Mouse (Mus musculus) MEL (cell line): ENCODE data around the gene Tnfsfm13. TPM values are rescaled to one million over a fixed set of nuclear protein-coding genes. Genes with fewer than 3 reads are reported as not detected.

ENCODE experiments used
- DNase-seq: peaks from one replicate; pipeline ENCODE4 v3.0.0; 2011; ENCODE audit warnings: low read depth, low spot score
- H3K27ac ChIP-seq: 2 replicates; pipeline ENCODE4 v1.5.1; 2012; ENCODE audit warnings: low read depth, mild to moderate bottlenecking, control low read depth, low read length, moderate library complexity; ENCODE audit not compliant: control insufficient read depth
- H3K27me3 ChIP-seq, 2 experiments: fragments of 150-350 bp in 1 of 2; sonication (generic) in 1 of 2; 2 replicates each; pipeline ENCODE4 v1.6.1; 2012; ENCODE audit warnings: low read length in 2 of 2, mild to moderate bottlenecking in 2 of 2, improper control_type of control experiment in 1 of 2, moderate library complexity in 1 of 2; ENCODE audit not compliant: insufficient read depth in 2 of 2, control insufficient read depth in 1 of 2
- H3K36me3 ChIP-seq, 2 experiments: 2 replicates each; pipeline ENCODE4 v1.6.1; 2012 to 2014; ENCODE audit warnings: low read length in 2 of 2, improper control_type of control experiment in 1 of 2, inconsistent platforms in 1 of 2, mild to moderate bottlenecking in 1 of 2; ENCODE audit not compliant: insufficient read depth in 2 of 2, control insufficient read depth in 1 of 2
- H3K4me1 ChIP-seq, 2 experiments: fragments of 150-350 bp in 1 of 2; sonication (generic) in 1 of 2; 2 replicates each; pipeline ENCODE4 v1.6.1; 2012; ENCODE audit warnings: low read length in 2 of 2, improper control_type of control experiment in 1 of 2, mild to moderate bottlenecking in 1 of 2; ENCODE audit not compliant: insufficient read depth in 2 of 2, control insufficient read depth in 1 of 2
- H3K4me3 ChIP-seq, 2 experiments: fragments of 150-350 bp in 1 of 2; sonication (generic) in 1 of 2; 2 replicates each; pipeline ENCODE4 v1.5.1; 2012; ENCODE audit warnings: low read depth in 2 of 2, low read length in 2 of 2, mild to moderate bottlenecking in 2 of 2, moderate library complexity in 2 of 2, control low read depth in 1 of 2, improper control_type of control experiment in 1 of 2; ENCODE audit not compliant: control insufficient read depth in 1 of 2, insufficient read depth in 1 of 2
- H3K79me2 ChIP-seq: 2 replicates; pipeline ENCODE4 v1.6.1; 2012; ENCODE audit warnings: mild to moderate bottlenecking, low read length, moderate library complexity; ENCODE audit not compliant: control insufficient read depth, poor library complexity, insufficient read depth
- H3K9ac ChIP-seq: 2 replicates; pipeline ENCODE4 v1.6.1; 2012; ENCODE audit warnings: low read depth, mild to moderate bottlenecking, control low read depth, low read length, moderate library complexity; ENCODE audit not compliant: control insufficient read depth, poor library complexity, severe bottlenecking
- H3K9me3 ChIP-seq: fragments of 150-350 bp; sonication (generic); replicated peaks from 2 replicates; pipeline ENCODE4 v1.6.1; 2012; ENCODE audit warnings: mild to moderate bottlenecking, low read length, improper control_type of control experiment, moderate library complexity; ENCODE audit not compliant: insufficient read depth
- CHD1 ChIP-seq: IDR thresholded peaks from 2 replicates; pipeline ENCODE4 v1.6.1; 2012; ENCODE audit warnings: low read depth, mild to moderate bottlenecking, inconsistent platforms, low read length, improper control_type of control experiment
- CTCF ChIP-seq, 3 experiments: IDR thresholded peaks in 2 of 3; conservative IDR thresholded peaks in 1 of 3; 2 replicates each; pipeline ENCODE4 v1.5.1; 2011 to 2012; ENCODE audit warnings: low read length in 3 of 3, low read depth in 2 of 3, mild to moderate bottlenecking in 2 of 3, improper control_type of control experiment in 1 of 3, inconsistent platforms in 1 of 3, mixed read lengths in 1 of 3, moderate library complexity in 1 of 3; ENCODE audit not compliant: control insufficient read depth in 1 of 3, insufficient read depth in 1 of 3, poor library complexity in 1 of 3, severe bottlenecking in 1 of 3
- E2F4 ChIP-seq: IDR thresholded peaks from 2 replicates; pipeline ENCODE4 v1.6.1; 2011; ENCODE audit warnings: low read depth, low read length, improper control_type of control experiment, borderline replicate concordance
- EP300 ChIP-seq, 2 experiments: IDR thresholded peaks; 2 replicates each; pipeline ENCODE4 v1.6.1; 2011; ENCODE audit warnings: improper control_type of control experiment in 2 of 2, low read length in 2 of 2, low read depth in 1 of 2, mild to moderate bottlenecking in 1 of 2
- ETS1 ChIP-seq: IDR thresholded peaks from 2 replicates; pipeline ENCODE4 v1.6.1; 2012; ENCODE audit warnings: low read depth, mild to moderate bottlenecking, inconsistent platforms, low read length, improper control_type of control experiment, moderate library complexity
- GABPA ChIP-seq: IDR thresholded peaks from 2 replicates; pipeline ENCODE4 v1.6.1; 2012; ENCODE audit warnings: low read depth, mild to moderate bottlenecking, inconsistent platforms, low read length, improper control_type of control experiment, moderate library complexity
- GATA1 ChIP-seq: IDR thresholded peaks from 2 replicates; pipeline ENCODE4 v1.6.1; 2011; ENCODE audit warnings: low read depth, low read length, improper control_type of control experiment
- KAT2A ChIP-seq: conservative IDR thresholded peaks from 2 replicates; pipeline ENCODE4 v1.6.1; 2012; ENCODE audit warnings: low read depth, low read length, improper control_type of control experiment, inconsistent platforms
- MAX ChIP-seq: IDR thresholded peaks from 2 replicates; pipeline ENCODE4 v1.6.1; 2011; ENCODE audit warnings: low read length, improper control_type of control experiment
- MEF2A ChIP-seq: IDR thresholded peaks from 2 replicates; pipeline ENCODE4 v1.6.1; 2014; ENCODE audit warnings: low read depth, mild to moderate bottlenecking, inconsistent platforms, low read length, improper control_type of control experiment; ENCODE audit not compliant: poor library complexity, insufficient replicate concordance, severe bottlenecking; ENCODE audit errors: extremely low read depth
- MXI1 ChIP-seq: IDR thresholded peaks from 2 replicates; pipeline ENCODE4 v1.6.1; 2011; ENCODE audit warnings: mild to moderate bottlenecking, low read depth, low read length, improper control_type of control experiment
- MYC ChIP-seq: IDR thresholded peaks from 2 replicates; pipeline ENCODE4 v1.6.1; 2011; ENCODE audit warnings: low read depth, mild to moderate bottlenecking, low read length, improper control_type of control experiment, moderate library complexity
- NELFE ChIP-seq: IDR thresholded peaks from 2 replicates; pipeline ENCODE4 v1.6.1; 2011; ENCODE audit warnings: low read depth, low read length, improper control_type of control experiment
- NRF1 ChIP-seq: IDR thresholded peaks from 2 replicates; pipeline ENCODE4 v1.6.1; 2014; ENCODE audit warnings: low read depth, mild to moderate bottlenecking, inconsistent platforms, low read length, improper control_type of control experiment, moderate library complexity; ENCODE audit not compliant: poor library complexity, insufficient read depth, severe bottlenecking
- POLR2A ChIP-seq, 2 experiments: IDR thresholded peaks; 2 replicates each; pipeline ENCODE4 v1.6.1; 2011 to 2012; ENCODE audit warnings: low read length in 2 of 2, mild to moderate bottlenecking in 2 of 2, control low read depth in 1 of 2, improper control_type of control experiment in 1 of 2, low read depth in 1 of 2, moderate library complexity in 1 of 2; ENCODE audit not compliant: control insufficient read depth in 1 of 2, insufficient read depth in 1 of 2, poor library complexity in 1 of 2
- POLR2AphosphoS2 ChIP-seq: IDR thresholded peaks from 2 replicates; pipeline ENCODE4 v1.6.1; 2011; ENCODE audit warnings: low read length, improper control_type of control experiment
- RAD21 ChIP-seq: IDR thresholded peaks from 2 replicates; pipeline ENCODE4 v1.6.1; 2011; ENCODE audit warnings: mild to moderate bottlenecking, low read depth, low read length, improper control_type of control experiment
- RCOR1 ChIP-seq: IDR thresholded peaks from 2 replicates; pipeline ENCODE4 v1.6.1; 2012; ENCODE audit warnings: low read depth, mild to moderate bottlenecking, inconsistent platforms, low read length, improper control_type of control experiment
- SIN3A ChIP-seq: IDR thresholded peaks from 2 replicates; pipeline ENCODE4 v1.6.1; 2012; ENCODE audit warnings: low read length, improper control_type of control experiment, inconsistent platforms
- TAL1 ChIP-seq: IDR thresholded peaks from 2 replicates; pipeline ENCODE4 v1.6.1; 2012; ENCODE audit warnings: mild to moderate bottlenecking, inconsistent platforms, low read length, moderate library complexity, mixed read lengths
- TBP ChIP-seq: IDR thresholded peaks from 2 replicates; pipeline ENCODE4 v1.8.0; 2011; ENCODE audit warnings: low read depth, low read length, improper control_type of control experiment
- TCF12 ChIP-seq: IDR thresholded peaks from 2 replicates; pipeline ENCODE4 v1.6.1; 2014; ENCODE audit warnings: low read depth, mild to moderate bottlenecking, inconsistent platforms, low read length, improper control_type of control experiment, moderate library complexity
- UBTF ChIP-seq: IDR thresholded peaks from 2 replicates; pipeline ENCODE4 v1.6.1; 2012; ENCODE audit warnings: low read depth, mild to moderate bottlenecking, inconsistent platforms, low read length, improper control_type of control experiment, moderate library complexity, borderline replicate concordance; ENCODE audit not compliant: insufficient read depth
- USF2 ChIP-seq, 2 experiments: IDR thresholded peaks; 2 replicates each; pipeline ENCODE4 v1.6.1; 2011 to 2012; ENCODE audit warnings: improper control_type of control experiment in 2 of 2, low read length in 2 of 2, borderline replicate concordance in 1 of 2, inconsistent platforms in 1 of 2, low read depth in 1 of 2, mild to moderate bottlenecking in 1 of 2; ENCODE audit not compliant: insufficient read depth in 1 of 2
- ZKSCAN1 ChIP-seq: IDR thresholded peaks from 2 replicates; pipeline ENCODE4 v1.6.1; 2012; ENCODE audit warnings: low read depth, mild to moderate bottlenecking, inconsistent platforms, low read length, improper control_type of control experiment, moderate library complexity
- ZMIZ1 ChIP-seq: IDR thresholded peaks from 2 replicates; pipeline ENCODE4 v1.6.1; 2012; ENCODE audit warnings: low read depth, mild to moderate bottlenecking, inconsistent platforms, low read length, improper control_type of control experiment, moderate library complexity
- polyA plus RNA-seq, 2 experiments: library from polyadenylated mRNA; stranded (reverse) in 1 of 2; unstranded in 1 of 2; fragments of >175 nt in 1 of 2; fragments of >200 nt in 1 of 2; gene quantifications; 2 replicates each; pipeline versions ENCODE4 v1.2.1 to v1.2.4; 2012; ENCODE audit warnings: low replicate concordance in 2 of 2, low read depth in 1 of 2; ENCODE audit not compliant: insufficient read length in 2 of 2, insufficient read depth in 1 of 2, missing spikeins in 1 of 2
- total RNA-seq: library from RNA; depleted of rRNA; stranded (reverse); fragments of 300-350 nt; gene quantifications from 2 replicates; pipeline ENCODE4 v1.2.3, GENCODE M21; 2012

Gene Tnfsfm13
- total and polyA plus RNA-seq, 3 experiments, result not detected

- TF ChIP-seq UBTF (0 out of 2 replicates have a peak, but pooled peaks have one; percentile 31), TBP (peak; percentile 73; the same call in 1 of the 2 replicates), GATA1 (no peak), USF2 (IDR thresholded peaks at IDR 0.05; ENCODE audit: borderline replicate concordance in 1 of 2, insufficient read depth in 1 of 2, low read depth in 1 of 2, low read length in 2 of 2) (no peak), NELFE (peak; percentile 68), RCOR1 (0 out of 2 replicates have a peak, but pooled peaks have one; percentile 61)
Measured at GRCm38 (mm10) chr11:69670786-69671725, 24.8 kb downstream of the Tnfsfm13 start (continued).

GRCm38 (mm10) chr11:69666665-69667005, 29.3 kb downstream of the Tnfsfm13 start:
- Histone ChIP-seq H3K4me3 (no peak overlapping the region), H3K36me3 (peaks cover 13 to 29% of the 10 kb centered on the region in 2 experiments), H3K9ac (no peak overlapping the region), H3K9me3 (no peaks in the 10 kb centered on the region), H3K27me3 (no peaks in the 10 kb centered on the region), H3K4me1 (peaks cover under 1 to 26% of the 10 kb centered on the region in 2 experiments), H3K27ac (no peak overlapping the region), H3K79me2 (peaks cover 39% of the 10 kb centered on the region)
- DNase-seq, result peak; percentile 64
- TF ChIP-seq SIN3A (no peak), E2F4 (no peak), RAD21 (no peak), MXI1 (no peak), MEF2A (no peak)

GRCm38 (mm10) chr11:69665961-69666664, 29.8 kb downstream of the Tnfsfm13 start, which contains the start of gene Cd68:
TSS of gene Cd68 (minus strand) at chr11:69666153.
- no peaks in the 10 kb centered on the region for H3K9me3 ChIP-seq
- TF ChIP-seq ZMIZ1 (peak; percentile 98), MXI1 (no peak), GABPA (no peak), MAX (peak; percentile 41), ZKSCAN1 (no peak), KAT2A (no peak), TAL1 (no peak), POLR2AphosphoS2 (peak; percentile 100), CTCF (IDR thresholded peaks at IDR 0.05 in 2 of 3, conservative IDR thresholded peaks at IDR 0.05 in 1 of 3; ENCODE audit: control insufficient read depth in 1 of 3, insufficient read depth in 1 of 3, low read depth in 2 of 3, low read length in 3 of 3, poor library complexity in 1 of 3, severe bottlenecking in 1 of 3) (no peak), TCF12 (0 out of 2 replicates have a peak, but pooled peaks have one; percentile 3), POLR2A (IDR thresholded peaks at IDR 0.05; ENCODE audit: control insufficient read depth in 1 of 2, insufficient read depth in 1 of 2, low read depth in 1 of 2, low read length in 2 of 2, poor library complexity in 1 of 2) (peak; percentile 60 to 96), MYC (peak; percentile 89; the same call in 1 of the 2 replicates), NRF1 (no peak), ETS1 (peak; percentile 33; the same call in 1 of the 2 replicates), CHD1 (no peak), TBP (peak; percentile 64; the same call in 1 of the 2 replicates), EP300 (IDR thresholded peaks at IDR 0.05; ENCODE audit: low read depth in 1 of 2, low read length in 2 of 2) (no peak; a peak in 1 of 4 replicates)

More at GRCm38 (mm10) chr11:69665961-69666664, 29.8 kb downstream of the Tnfsfm13 start, which contains the start of gene Cd68:
- peaks cover 34% of the 10 kb centered on the region for H3K79me2 ChIP-seq
- H3K4me1 ChIP-seq, result peaks cover 4 to 31% of the 10 kb centered on the region in 2 experiments
- H3K27ac ChIP-seq, result no peak within 1 kb of the TSS
- no peaks in the 10 kb centered on the region for H3K27me3 ChIP-seq
- peak; percentile 98 for DNase-seq
- no peak within 1 kb of the TSS for H3K4me3 ChIP-seq
- H3K36me3 ChIP-seq, result peaks cover 13 to 34% of the 10 kb centered on the region in 2 experiments
- no peak within 1 kb of the TSS for H3K9ac ChIP-seq
